Comparison of ENCODE assay signal across 37 mouse cellular contexts in the genomic region with DNA sequence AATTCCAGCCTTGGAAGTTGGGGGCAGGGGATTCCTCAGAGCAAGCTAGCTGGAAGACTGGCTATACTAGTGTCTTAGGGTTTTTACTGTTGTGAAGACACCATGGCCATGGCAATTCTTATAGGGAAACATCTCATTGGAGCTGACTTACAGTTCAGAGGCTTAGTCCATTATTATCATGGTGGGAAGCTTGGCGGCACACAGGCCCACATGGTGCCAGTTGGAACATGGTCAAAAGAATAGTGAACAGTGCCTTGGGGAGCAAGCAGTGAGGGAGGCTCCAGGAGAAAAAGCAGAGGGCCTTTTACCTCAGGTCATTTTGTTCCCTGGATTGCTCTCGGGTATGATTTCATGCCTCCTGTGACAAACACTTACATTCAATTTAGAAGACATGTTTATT. TPM values are rescaled to one million over a fixed set of nuclear protein-coding genes. Genes with fewer than 3 reads are reported as not detected.
DNase-seq lines count a peak whose midpoint lies in the region; ATAC-seq and TF ChIP-seq lines count a peak whose summit lies in the region.
"Had no signal": no experiment of that assay in that cellular context is flagged by ENCODE, and none has a peak within 500 bp of the region (broad histone marks: within the 10 kb centered on the region; RNA-seq: fewer than 3 reads in every experiment).

No protein-coding gene starts in this region.

- H3K4me3 ChIP-seq in midbrain, postnatal 0 days (ENCODE audit: low read depth, low read length) = no peak overlapping the region
- H3K4me3 ChIP-seq in midbrain, embryonic 16.5 days (ENCODE audit: low read depth, low read length) = no peak overlapping the region
- H3K4me3 ChIP-seq: embryonic facial prominence, embryonic 13.5 days; forebrain, embryonic 10.5 days; forebrain, embryonic 15.5 days; heart, embryonic 13.5 days; myocyte; neural tube, embryonic 12.5 days had no signal

- TF ChIP-seq CTCF in midbrain, postnatal 0 days (IDR thresholded peaks at IDR 0.05) = no peak

- DNase-seq in adrenal gland, postnatal 25 days = peak; percentile 3
- DNase-seq in adrenal gland, adult 2 months = no peak
- peak; percentile 71 for DNase-seq in heart, adult 11 months
- no peak for DNase-seq in heart, postnatal 4 days
- DNase-seq in layer of hippocampus, postnatal 14 days (ENCODE audit: low spot score in 2 of 2) = peak; percentile 17 to 39
- no peak for DNase-seq in layer of hippocampus, adult 9-10 months (ENCODE audit: low spot score)
- peak; percentile 64 for DNase-seq in midbrain, postnatal 0 days (ENCODE audit: low spot score)
- DNase-seq: cerebellum, adult 11-12 months; heart, postnatal 10 days; kidney, adult 9 months; kidney, postnatal 10 days; liver; lung, adult 2 months; lung, postnatal 10 days; midbrain, embryonic 14.5 days; right cerebral cortex, adult 18-20 months; thymus, adult 2 months; thymus, postnatal 36 days had no signal

- no peak overlapping the region for H3K9ac ChIP-seq in midbrain, postnatal 0 days (replicated peaks; ENCODE audit: low read length, poor library complexity, severe bottlenecking)
- no peak overlapping the region for H3K9ac ChIP-seq in midbrain, embryonic 16.5 days (ENCODE audit: low read depth, low read length)
- H3K9ac ChIP-seq: embryonic facial prominence, embryonic 13.5 days; forebrain, embryonic 15.5 days; heart, embryonic 13.5 days; liver, embryonic 14.5 days; neural tube, embryonic 12.5 days had no signal

- no peaks in the 10 kb centered on the region for H3K27me3 ChIP-seq in midbrain, postnatal 0 days (ENCODE audit: insufficient read depth, low read length)
- H3K27me3 ChIP-seq in midbrain, embryonic 16.5 days (ENCODE audit: control insufficient read depth, insufficient read depth, low read depth, low read length) = no peaks in the 10 kb centered on the region
- H3K27me3 ChIP-seq: embryonic facial prominence, embryonic 13.5 days; forebrain, embryonic 15.5 days; heart, embryonic 13.5 days; neural tube, embryonic 12.5 days; Patski had no signal

- no peaks in the 10 kb centered on the region for H3K4me1 ChIP-seq in midbrain, postnatal 0 days (ENCODE audit: insufficient read depth, low read length)
- no peaks in the 10 kb centered on the region for H3K4me1 ChIP-seq in midbrain, embryonic 16.5 days (ENCODE audit: control insufficient read depth, insufficient read depth, low read length)

- no peak for ATAC-seq in midbrain, postnatal 0 days (ENCODE audit: low FRiP score)
- no peak for ATAC-seq in midbrain, embryonic 16.5 days
- ATAC-seq: forebrain, embryonic 15.5 days; intestine, postnatal 0 days; Patski had no signal

- H3K4me2 ChIP-seq in midbrain, postnatal 0 days (ENCODE audit: low read depth, low read length, poor library complexity, severe bottlenecking) = no peak overlapping the region
- H3K4me2 ChIP-seq in midbrain, embryonic 16.5 days (ENCODE audit: low read length) = no peak overlapping the region
- H3K4me2 ChIP-seq: embryonic facial prominence, embryonic 13.5 days; forebrain, embryonic 15.5 days; heart, embryonic 13.5 days; neural tube, embryonic 12.5 days had no signal

- no peaks in the 10 kb centered on the region for H3K36me3 ChIP-seq in midbrain, postnatal 0 days (ENCODE audit: insufficient read depth, low read length)
- H3K36me3 ChIP-seq in midbrain, embryonic 16.5 days (ENCODE audit: control insufficient read depth, insufficient read depth, low read length) = no peaks in the 10 kb centered on the region
- H3K36me3 ChIP-seq: embryonic facial prominence, embryonic 13.5 days; forebrain, embryonic 10.5 days; forebrain, embryonic 15.5 days; heart, embryonic 13.5 days; neural tube, embryonic 12.5 days had no signal

- WGBS in midbrain, postnatal 0 days = 80% methylated on average over 2 of the region's 2 CpGs
- WGBS in midbrain, embryonic 16.5 days = 84% methylated on average over 2 of the region's 2 CpGs

- H3K27ac ChIP-seq in midbrain, postnatal 0 days (ENCODE audit: low read depth, low read length) = no peak overlapping the region
- no peak overlapping the region for H3K27ac ChIP-seq in midbrain, embryonic 16.5 days (ENCODE audit: low read length)
- H3K27ac ChIP-seq: embryonic facial prominence, embryonic 13.5 days; forebrain, embryonic 10.5 days; forebrain, embryonic 15.5 days; heart, embryonic 13.5 days; liver, embryonic 14.5 days; macrophage; neural tube, embryonic 12.5 days had no signal

- no peaks in the 10 kb centered on the region for H3K9me3 ChIP-seq in midbrain, postnatal 0 days (ENCODE audit: low read length)
- no peaks in the 10 kb centered on the region for H3K9me3 ChIP-seq in midbrain, embryonic 16.5 days (replicated peaks; ENCODE audit: control insufficient read depth, low read length, poor library complexity, severe bottlenecking)
- H3K9me3 ChIP-seq: embryonic facial prominence, embryonic 13.5 days; forebrain, embryonic 15.5 days; heart, embryonic 13.5 days; neural tube, embryonic 12.5 days had no signal

RNA-seq across cellular contexts. Expression of gene Ankrd66, which starts 12.9 kb away (rescaled TPM):
- total RNA-seq in adrenal gland, postnatal 25 days (2021) = not detected in 2 replicates
- not detected for total RNA-seq in adrenal gland, adult 2 months (2021)
- polyA plus RNA-seq in adrenal gland, adult 2 months (2012; rRNA removed) = not detected in 2 replicates
- total RNA-seq in heart, postnatal 4 days (2021) = not detected
- under 1 TPM in 1 of 2 experiments, not detected in 1; 0.51 TPM for total RNA-seq in layer of hippocampus, postnatal 14 days (2021)
- 1.1 TPM in 1 of 2 replicates, not detected in the other for total RNA-seq in midbrain, postnatal 0 days (2014; rRNA removed)
- 0.88 and 0.93 TPM in 2 replicates for polyA plus RNA-seq in midbrain, postnatal 0 days (2015; fragmentation: Nextera tagmentation; extraction: Ambion mirVana)
- 0.47 and 0.50 TPM in 2 replicates for polyA plus RNA-seq in midbrain, embryonic 16.5 days (2015; fragmentation: Nextera tagmentation; extraction: Ambion mirVana)
- total RNA-seq: common myeloid progenitor, adult 5-6 weeks; gastrocnemius, adult 8-10 months; gastrocnemius, postnatal 4 days; heart, adult 8-10 months; heart, postnatal 10 days; megakaryocyte-erythroid progenitor cell, adult 5-6 weeks; MEL had no signal
- polyA plus RNA-seq: embryonic facial prominence, embryonic 13.5 days; heart, embryonic 13.5 days; limb, embryonic 11.5 days; neural tube, embryonic 12.5 days; Patski; thymus, adult 2 months had no signal

RNA-seq across cellular contexts. Expression of gene Mep1a, which starts 27.9 kb away (rescaled TPM):
- total RNA-seq in adrenal gland, postnatal 25 days (2021) = not detected in 2 replicates
- under 1 TPM in 1 of 2 experiments, not detected in 1; 0.14 TPM for total RNA-seq in adrenal gland, adult 2 months (2021)
- polyA plus RNA-seq in adrenal gland, adult 2 months (2012; rRNA removed) = not detected in 2 replicates
- not detected for total RNA-seq in heart, postnatal 4 days (2021)
- not detected for total RNA-seq in layer of hippocampus, postnatal 14 days (2021)
- total RNA-seq in midbrain, postnatal 0 days (2014; rRNA removed) = 0.19 TPM in 1 of 2 replicates, not detected in the other
- polyA plus RNA-seq in midbrain, postnatal 0 days (2015; fragmentation: Nextera tagmentation; extraction: Ambion mirVana) = 0.15 TPM in 1 of 2 replicates, not detected in the other
- polyA plus RNA-seq in midbrain, embryonic 16.5 days (2015; fragmentation: Nextera tagmentation; extraction: Ambion mirVana) = 0.06 TPM in 1 of 2 replicates, not detected in the other
- total RNA-seq: common myeloid progenitor, adult 5-6 weeks; gastrocnemius, adult 8-10 months; gastrocnemius, postnatal 4 days; heart, adult 8-10 months; heart, postnatal 10 days; megakaryocyte-erythroid progenitor cell, adult 5-6 weeks; MEL had no signal
- polyA plus RNA-seq: forebrain, embryonic 10.5 days; forebrain, embryonic 15.5 days; heart, embryonic 13.5 days; hindbrain, embryonic 11.5 days; limb, embryonic 11.5 days; macrophage; myocyte; neural tube, embryonic 12.5 days had no signal

RNA-seq across cellular contexts. Expression of gene Pla2g7, which starts 37.4 kb away (rescaled TPM):
- 8.3 and 9.9 TPM in 2 replicates for total RNA-seq in adrenal gland, postnatal 25 days (2021)
- 10 to 100 TPM; 16.7 to 20.8 TPM for total RNA-seq in adrenal gland, adult 2 months (2021)
- 3.2 and 3.6 TPM in 2 replicates for polyA plus RNA-seq in adrenal gland, adult 2 months (2012; rRNA removed)
- 1 to 10 TPM; 3.0 TPM for total RNA-seq in heart, postnatal 4 days (2021)
- total RNA-seq in layer of hippocampus, postnatal 14 days (2021) = 10 to 100 TPM; 90.7 to 93.7 TPM
- 49.7 and 49.8 TPM in 2 replicates for total RNA-seq in midbrain, postnatal 0 days (2014; rRNA removed)
- polyA plus RNA-seq in midbrain, postnatal 0 days (2015; fragmentation: Nextera tagmentation; extraction: Ambion mirVana) = 87.8 and 93.9 TPM in 2 replicates
- polyA plus RNA-seq in midbrain, embryonic 16.5 days (2015; fragmentation: Nextera tagmentation; extraction: Ambion mirVana) = 24.5 and 51.2 TPM in 2 replicates
- total RNA-seq: megakaryocyte-erythroid progenitor cell, adult 5-6 weeks; MEL had no signal

Comparison
In these comparisons a context has a peak if more than half of its experiments do, and no peak if none do; other contexts are left out.
1. DNase-seq: peak in adrenal gland, postnatal 25 days (single experiment), heart, adult 11 months (single experiment), layer of hippocampus, postnatal 14 days (2 of 2) and midbrain, postnatal 0 days (single experiment); none in adrenal gland, adult 2 months (single experiment), heart, postnatal 4 days (single experiment) and layer of hippocampus, adult 9-10 months (single experiment).